Mouse (Mus musculus): Measurements from ENCODE around the gene Epha8. TPM values are rescaled to one million over a fixed set of nuclear protein-coding genes. Genes with fewer than 3 reads are reported as not detected.
A peak's percentile ranks its signal among the peaks of the same experiment; 100 is the strongest.

Epha8 gene
- 0.24 and 0.63 TPM in 2 replicates for polyA plus RNA-seq (2015; fragmentation: Nextera tagmentation; extraction: Ambion mirVana)

GRCm38 (mm10) chr4:136956751-136957446 is at the start of gene Epha8:
Epha8 (minus strand) TSS chr4:136956816.
- no peak for TF ChIP-seq CTCF (IDR thresholded peaks at IDR 0.05; ENCODE audit: low read depth)

GRCm38 (mm10) chr4:137001825-137002224 is 45.2 kb upstream of the Epha8 start:
- 84% methylated on average over 3 of the region's 3 CpGs for WGBS
- ATAC-seq (replicated peaks; ENCODE audit: low FRiP score, low read depth) = no peak
- peaks cover 25% of the 10 kb centered on the region for H3K36me3 ChIP-seq (ENCODE audit: insufficient read depth, low read length)
- no peak for DNase-seq (ENCODE audit: low spot score)
- H3K9me3 ChIP-seq (replicated peaks; ENCODE audit: low read length) = no peaks in the 10 kb centered on the region
- no peak for TF ChIP-seq CTCF (IDR thresholded peaks at IDR 0.05; ENCODE audit: low read depth)
- H3K27ac ChIP-seq = no peak overlapping the region
- H3K4me3 ChIP-seq (replicated peaks; ENCODE audit: low read depth, low read length) = no peak overlapping the region
- no peaks in the 10 kb centered on the region for H3K27me3 ChIP-seq (ENCODE audit: insufficient read depth, low read length)
- no peak overlapping the region for H3K4me2 ChIP-seq (ENCODE audit: low read length)
- no peaks in the 10 kb centered on the region for H3K4me1 ChIP-seq (replicated peaks; ENCODE audit: insufficient read depth, low read length)
- H3K9ac ChIP-seq (ENCODE audit: low read depth, low read length) = no peak overlapping the region

More at GRCm38 (mm10) chr4:136956751-136957446, at the start of gene Epha8:
- H3K36me3 ChIP-seq (ENCODE audit: insufficient read depth, low read length) = no peaks in the 10 kb centered on the region
- peak within 1 kb of the TSS; percentile 34 for H3K4me3 ChIP-seq (replicated peaks; ENCODE audit: low read depth, low read length)
- H3K9ac ChIP-seq (ENCODE audit: low read depth, low read length) = no peak within 1 kb of the TSS
- H3K27me3 ChIP-seq (ENCODE audit: insufficient read depth, low read length) = peaks cover 37% of the 10 kb centered on the region
- 1% methylated on average over 40 of the region's 75 CpGs for WGBS
- H3K9me3 ChIP-seq (replicated peaks; ENCODE audit: low read length) = no peaks in the 10 kb centered on the region
- DNase-seq (ENCODE audit: low spot score) = no peak
- no peak within 1 kb of the TSS for H3K27ac ChIP-seq
- peak within 1 kb of the TSS; percentile 65 for H3K4me2 ChIP-seq (ENCODE audit: low read length)
- ATAC-seq (replicated peaks; ENCODE audit: low FRiP score, low read depth) = 0 out of 2 replicates have a peak, but pooled peaks have one; percentile 27
- H3K4me1 ChIP-seq (replicated peaks; ENCODE audit: insufficient read depth, low read length) = no peaks in the 10 kb centered on the region; the same call in 1 of the 2 replicates

GRCm38 (mm10) chr4:137001020-137001419 is 44.4 kb upstream of the Epha8 start:
- no peaks in the 10 kb centered on the region for H3K4me1 ChIP-seq (replicated peaks; ENCODE audit: insufficient read depth, low read length)
- 90% methylated on average over 7 of the region's 7 CpGs for WGBS
- no peaks in the 10 kb centered on the region for H3K9me3 ChIP-seq (replicated peaks; ENCODE audit: low read length)
- no peak for DNase-seq (ENCODE audit: low spot score)
- H3K36me3 ChIP-seq (ENCODE audit: insufficient read depth, low read length) = peaks cover 29% of the 10 kb centered on the region
- no peak for TF ChIP-seq CTCF (IDR thresholded peaks at IDR 0.05; ENCODE audit: low read depth)
- ATAC-seq (replicated peaks; ENCODE audit: low FRiP score, low read depth) = no peak
- H3K4me2 ChIP-seq (ENCODE audit: low read length) = no peak overlapping the region
- H3K27ac ChIP-seq = no peak overlapping the region
- no peaks in the 10 kb centered on the region for H3K27me3 ChIP-seq (ENCODE audit: insufficient read depth, low read length)
- no peak overlapping the region for H3K4me3 ChIP-seq (replicated peaks; ENCODE audit: low read depth, low read length)
- H3K9ac ChIP-seq (ENCODE audit: low read depth, low read length) = no peak overlapping the region

GRCm38 (mm10) chr4:136998371-136998770 is 41.8 kb upstream of the Epha8 start:
- no peak overlapping the region for H3K4me3 ChIP-seq (replicated peaks; ENCODE audit: low read depth, low read length)
- no peak overlapping the region for H3K4me2 ChIP-seq (ENCODE audit: low read length)
- WGBS = 77% methylated on average over 7 of the region's 7 CpGs
- H3K4me1 ChIP-seq (replicated peaks; ENCODE audit: insufficient read depth, low read length) = no peaks in the 10 kb centered on the region
- no peak for TF ChIP-seq CTCF (IDR thresholded peaks at IDR 0.05; ENCODE audit: low read depth)
- H3K9me3 ChIP-seq (replicated peaks; ENCODE audit: low read length) = no peaks in the 10 kb centered on the region
- H3K36me3 ChIP-seq (ENCODE audit: insufficient read depth, low read length) = peaks cover 47% of the 10 kb centered on the region
- ATAC-seq (replicated peaks; ENCODE audit: low FRiP score, low read depth) (no peak), DNase-seq (ENCODE audit: low spot score) (no peak)
- H3K27ac ChIP-seq = no peak overlapping the region
- no peaks in the 10 kb centered on the region for H3K27me3 ChIP-seq (ENCODE audit: insufficient read depth, low read length)
- no peak overlapping the region for H3K9ac ChIP-seq (ENCODE audit: low read depth, low read length)

- peaks cover 47% of the 10 kb centered on the region for H3K36me3 ChIP-seq (ENCODE audit: insufficient read depth, low read length)
- no peak overlapping the region for H3K4me3 ChIP-seq (replicated peaks; ENCODE audit: low read depth, low read length)
- ATAC-seq (replicated peaks; ENCODE audit: low FRiP score, low read depth) = no peak
- 85% methylated on average over 12 of the region's 12 CpGs for WGBS
- H3K4me2 ChIP-seq (ENCODE audit: low read length) = no peak overlapping the region
- no peaks in the 10 kb centered on the region for H3K9me3 ChIP-seq (replicated peaks; ENCODE audit: low read length)
- no peaks in the 10 kb centered on the region for H3K27me3 ChIP-seq (ENCODE audit: insufficient read depth, low read length)
- H3K9ac ChIP-seq (ENCODE audit: low read depth, low read length) = no peak overlapping the region
- no peak for DNase-seq (ENCODE audit: low spot score)
- no peak overlapping the region for H3K27ac ChIP-seq
- no peaks in the 10 kb centered on the region for H3K4me1 ChIP-seq (replicated peaks; ENCODE audit: insufficient read depth, low read length)
- TF ChIP-seq CTCF (IDR thresholded peaks at IDR 0.05; ENCODE audit: low read depth) = no peak
Observed at GRCm38 (mm10) chr4:136997723-136998345, 41.2 kb upstream of the Epha8 start.

- no peaks in the 10 kb centered on the region for H3K4me1 ChIP-seq (replicated peaks; ENCODE audit: insufficient read depth, low read length)
- H3K4me3 ChIP-seq (replicated peaks; ENCODE audit: low read depth, low read length) = no peak overlapping the region
- no peaks in the 10 kb centered on the region for H3K27me3 ChIP-seq (ENCODE audit: insufficient read depth, low read length)
- WGBS = 71% methylated on average over 7 of the region's 7 CpGs
- no peak overlapping the region for H3K27ac ChIP-seq
- H3K9me3 ChIP-seq (replicated peaks; ENCODE audit: low read length) = no peaks in the 10 kb centered on the region
- DNase-seq (ENCODE audit: low spot score) (no peak), ATAC-seq (replicated peaks; ENCODE audit: low FRiP score, low read depth) (no peak)
- no peak overlapping the region for H3K9ac ChIP-seq (ENCODE audit: low read depth, low read length)
- H3K4me2 ChIP-seq (ENCODE audit: low read length) = no peak overlapping the region
- no peak for TF ChIP-seq CTCF (IDR thresholded peaks at IDR 0.05; ENCODE audit: low read depth)
- peaks cover 47% of the 10 kb centered on the region for H3K36me3 ChIP-seq (ENCODE audit: insufficient read depth, low read length)
Observed at GRCm38 (mm10) chr4:136996933-136997332, 40.3 kb upstream of the Epha8 start.
